Mouse (Mus musculus) left cerebral cortex, postnatal 36 days (tissue): ENCODE measurements at regions not wholly inside any gene's neighbourhood (a gene's known extent, or its start where the extent isn't known, plus 50 kb on each side); places are given as distances from the start of the nearest gene placed in this dataset.
A peak's percentile ranks its signal among the peaks of the same experiment; 100 is the strongest.

Source experiments
- DNase-seq, 2 experiments: peaks; one replicate each; pipeline ENCODE4 v3.0.0; 2021 to 2022; ENCODE audit warnings: low spot score in 2 of 2, mixed read lengths in 1 of 2
- intact Hi-C: fragments of 180-260 bp; cut with DNase I; formaldehyde crosslinking; loops from one replicate; pipeline ENCODE4 v1.15.1; 2025

DNA sequence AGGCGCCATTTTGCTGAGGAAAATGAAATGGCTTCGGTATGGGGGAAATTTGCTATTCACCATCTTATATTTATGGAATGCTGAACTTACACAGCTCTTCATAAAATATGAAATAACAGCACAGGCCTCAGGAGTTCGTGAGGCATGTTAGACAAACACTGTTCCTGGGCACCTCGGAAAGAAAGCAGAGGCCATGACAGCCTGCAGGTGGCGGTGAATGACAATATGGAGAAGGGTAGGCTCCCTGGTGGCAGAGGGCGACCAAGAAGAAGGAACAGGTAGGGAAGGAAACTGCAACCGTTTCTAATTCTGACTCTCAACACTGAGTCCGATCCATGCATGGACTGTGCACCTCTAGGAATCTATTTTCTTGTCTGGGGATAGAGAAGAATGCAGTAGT lies 553.6 kb upstream of the Tmpo start:
- intact Hi-C loops, result no loop called here
- no peak for DNase-seq

DNA sequence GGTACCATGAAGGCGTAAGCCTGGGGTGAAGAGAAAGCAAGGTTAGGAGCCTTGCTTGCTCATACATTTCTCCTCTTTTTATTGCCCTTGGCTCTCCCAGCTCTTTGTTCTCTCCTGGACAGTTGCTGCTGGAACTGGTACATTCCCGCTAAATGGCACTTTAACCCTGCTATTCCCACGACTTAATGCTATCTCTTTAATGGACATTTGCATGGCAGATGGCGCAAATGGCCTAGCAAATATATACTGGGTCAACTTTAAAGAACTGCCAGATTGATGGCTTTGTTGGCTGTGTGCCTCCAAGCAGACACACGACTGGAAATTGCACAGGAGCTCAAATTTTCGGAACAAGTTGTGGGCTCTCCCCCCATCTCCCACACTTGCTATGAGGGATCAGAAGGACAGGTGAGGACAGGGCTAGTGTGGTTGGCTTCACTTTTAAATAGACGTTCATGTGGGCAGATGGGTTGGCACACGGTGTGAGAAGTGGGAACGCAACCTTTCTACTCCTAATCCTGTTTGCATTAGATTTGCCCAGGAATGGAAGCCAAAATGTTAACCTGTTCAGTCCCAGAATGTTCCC lies 551.0 kb upstream of the Tmpo start:
- DNase-seq, result no peak
- intact Hi-C loops, result no loop called here

DNA sequence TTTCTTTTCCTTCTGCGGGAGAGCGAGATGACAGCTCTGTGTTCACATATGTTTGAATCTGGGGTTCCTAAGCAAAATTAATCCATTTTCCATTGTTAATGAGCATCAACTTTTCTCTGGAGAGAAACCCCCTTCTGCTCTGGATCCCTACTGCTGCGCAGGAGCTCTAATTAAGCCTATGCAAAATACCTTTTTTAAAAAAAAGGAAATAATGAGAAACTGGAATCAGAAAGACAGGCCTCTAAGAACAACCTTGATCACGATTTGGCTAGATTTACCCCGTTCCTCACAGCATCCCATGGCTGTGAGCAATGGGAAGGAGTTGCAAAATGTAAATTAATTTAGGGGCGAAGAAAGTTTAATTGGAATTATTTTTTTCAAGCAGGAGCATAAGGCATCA lies 548.9 kb upstream of the Tmpo start:
- DNase-seq, result no peak
- intact Hi-C loops, result no loop called here

DNA sequence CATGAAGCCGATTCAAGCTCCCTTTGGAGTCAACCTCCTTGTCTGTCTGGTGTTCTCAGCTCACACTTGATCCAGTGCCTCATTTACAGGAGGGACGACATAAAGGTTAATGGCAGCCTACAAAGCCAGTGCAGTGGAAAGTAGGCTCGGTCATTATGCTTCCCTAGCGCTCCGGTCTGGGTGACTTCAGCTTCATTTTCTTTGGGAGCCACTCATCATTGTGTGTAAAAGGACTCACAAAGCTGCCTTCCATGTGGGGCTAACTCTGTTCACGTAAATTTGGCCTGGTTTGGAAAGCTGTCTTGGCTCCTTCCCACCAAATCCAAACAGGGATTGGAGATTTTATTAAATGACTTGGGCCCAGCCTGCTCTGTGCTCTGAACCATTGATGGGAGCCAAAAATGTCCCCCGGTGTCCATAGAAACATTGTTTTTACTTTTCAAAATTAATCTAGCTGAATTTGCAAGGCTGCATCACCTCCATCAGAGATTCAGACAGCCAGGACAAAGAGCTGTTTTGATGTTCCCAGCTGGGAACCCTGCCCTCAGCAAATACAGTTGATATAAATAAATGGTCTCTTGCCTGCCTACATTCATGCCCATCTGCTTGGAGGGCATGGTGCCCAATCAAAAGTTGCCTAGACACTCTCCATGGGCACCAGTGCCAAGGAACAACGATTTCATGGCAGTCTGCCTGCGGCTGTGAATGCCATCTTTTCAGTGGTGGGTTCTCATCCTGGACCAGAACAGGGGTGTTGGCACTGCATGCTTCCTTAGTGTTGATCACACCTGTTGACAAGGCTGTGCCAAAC lies 538.7 kb upstream of the Tmpo start:
- DNase-seq, result peak; percentile 52
- intact Hi-C loops, result no loop called here

- no peak for DNase-seq
- intact Hi-C loops, result no loop called here
Observed at GRCm38 (mm10) chr10:91716604-91717003, 535.5 kb upstream of the Tmpo start.

DNA sequence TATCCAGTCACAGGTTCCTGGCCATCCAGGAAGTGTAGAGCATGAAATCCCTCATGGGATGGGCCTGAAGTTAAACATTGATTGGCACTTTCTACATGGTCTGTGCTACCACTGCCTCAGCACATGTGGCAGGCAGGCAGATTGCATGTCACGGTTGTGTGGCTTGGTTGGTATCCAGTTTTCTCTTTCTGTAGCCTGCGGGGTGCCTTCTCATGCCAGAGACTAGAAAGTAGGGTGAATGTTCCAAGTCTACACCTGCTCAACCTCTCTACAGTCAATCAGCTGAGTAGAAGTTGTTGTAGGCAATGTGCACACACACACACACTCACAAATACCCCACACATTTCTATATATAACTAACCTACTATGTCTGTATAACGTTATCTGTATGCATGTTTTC lies 533.5 kb upstream of the Tmpo start:
- intact Hi-C loops, result no loop called here
- no peak for DNase-seq

GRCm38 (mm10) chr10:91713529-91713928 lies 532.4 kb upstream of the Tmpo start:
- intact Hi-C loops, result no loop called here

GRCm38 (mm10) chr10:91706816-91707215 lies 525.7 kb upstream of the Tmpo start:
- intact Hi-C loops, result no loop called here
- no peak for DNase-seq

More at GRCm38 (mm10) chr10:91713529-91713928, 532.4 kb upstream of the Tmpo start:
- no peak for DNase-seq

DNA sequence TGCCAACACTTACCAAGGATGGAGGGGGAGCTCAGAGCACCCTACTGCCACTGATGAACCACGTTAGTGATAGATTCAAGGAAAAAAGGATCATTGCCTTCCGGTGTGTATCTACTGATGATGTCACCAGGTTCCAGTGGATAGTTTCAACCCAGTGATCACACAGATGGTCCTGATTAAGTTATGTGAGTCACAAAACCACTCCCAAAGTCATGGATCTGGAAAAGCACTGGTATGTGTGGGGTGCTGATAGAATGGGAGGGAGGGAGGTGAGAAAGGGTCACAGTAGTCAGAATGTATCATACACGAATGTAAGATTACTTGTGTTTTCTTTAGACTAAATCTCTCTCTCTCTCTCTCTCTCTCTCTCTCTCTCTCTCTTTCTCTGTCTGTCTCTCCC lies 523.6 kb upstream of the Tmpo start:
- intact Hi-C loops, result no loop called here
- DNase-seq, result no peak

- intact Hi-C loops, result no loop called here
- DNase-seq, result no peak
Observed at GRCm38 (mm10) chr10:91701822-91702221, 520.7 kb upstream of the Tmpo start.

DNA sequence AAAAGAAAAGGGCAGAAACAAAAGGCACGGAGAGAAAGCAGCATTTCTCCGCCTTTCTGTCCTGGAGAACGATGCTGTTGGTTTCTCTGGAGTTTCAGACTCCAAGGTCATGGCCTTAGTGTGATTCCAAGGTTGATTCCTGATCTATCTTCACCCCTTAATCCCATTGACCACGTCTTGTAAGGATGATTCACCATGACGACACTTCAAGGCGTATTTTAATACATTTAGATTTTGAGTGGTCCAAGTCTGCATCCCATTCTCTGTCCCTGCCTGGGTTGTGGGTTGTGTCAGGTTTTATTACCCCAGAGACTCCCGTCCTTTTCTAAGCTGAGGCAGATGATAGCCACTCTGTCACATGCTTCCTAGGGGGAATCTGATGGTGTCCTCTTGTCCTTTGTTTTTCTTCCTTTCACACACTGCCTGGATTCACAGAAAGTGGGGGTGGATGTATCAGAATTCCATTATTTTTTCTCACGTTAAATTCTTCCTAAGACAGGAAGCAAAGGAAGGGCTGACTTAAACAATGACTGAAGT lies 505.0 kb upstream of the Tmpo start:
- DNase-seq, result no peak
- intact Hi-C loops, result no loop called here

DNA sequence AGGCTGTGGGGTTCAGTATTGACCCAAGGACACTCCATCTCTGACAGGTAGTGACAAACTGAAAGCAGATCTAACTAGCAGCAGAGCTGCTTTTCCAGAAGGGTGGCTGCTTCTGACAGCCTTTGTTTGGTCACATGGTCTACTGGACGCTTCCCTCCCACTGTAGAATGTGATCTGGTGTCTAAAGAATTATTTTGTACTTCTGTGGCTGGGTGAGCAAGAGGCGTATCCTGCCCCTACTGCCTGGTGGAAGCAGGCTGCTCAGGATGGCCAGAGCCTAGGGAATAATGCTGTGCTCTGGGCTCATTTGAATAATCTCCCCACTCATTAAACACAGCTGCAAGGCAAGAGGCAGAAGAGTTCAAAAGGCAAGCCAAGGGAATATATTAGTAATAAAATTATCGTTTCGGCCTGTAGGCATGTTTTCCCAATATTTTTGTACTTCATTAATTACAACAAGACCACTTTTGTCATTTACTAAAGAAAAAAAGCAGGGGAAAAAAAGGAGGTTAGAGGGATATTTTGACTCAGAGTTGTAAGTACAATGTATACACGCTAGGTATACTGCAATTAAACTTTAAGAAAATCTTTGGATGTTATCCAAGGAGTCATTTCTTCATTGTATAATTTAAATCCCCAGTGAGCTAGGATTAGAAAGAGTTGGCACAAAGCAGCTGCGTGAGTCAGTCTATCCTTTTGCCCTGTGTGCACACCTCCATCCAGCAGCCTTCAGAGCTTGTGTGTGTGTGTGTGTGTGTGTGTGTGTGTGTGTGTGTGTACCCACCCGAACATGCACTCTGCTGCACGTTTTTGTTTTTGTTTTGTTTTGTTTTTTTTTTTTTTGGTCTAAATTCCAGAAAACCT lies 504.3 kb upstream of the Tmpo start:
- intact Hi-C loops, result no loop called here
- no peak for DNase-seq

- intact Hi-C loops, result no loop called here
- no peak for DNase-seq
Observed at GRCm38 (mm10) chr10:91679641-91680040, 498.5 kb upstream of the Tmpo start.

DNA sequence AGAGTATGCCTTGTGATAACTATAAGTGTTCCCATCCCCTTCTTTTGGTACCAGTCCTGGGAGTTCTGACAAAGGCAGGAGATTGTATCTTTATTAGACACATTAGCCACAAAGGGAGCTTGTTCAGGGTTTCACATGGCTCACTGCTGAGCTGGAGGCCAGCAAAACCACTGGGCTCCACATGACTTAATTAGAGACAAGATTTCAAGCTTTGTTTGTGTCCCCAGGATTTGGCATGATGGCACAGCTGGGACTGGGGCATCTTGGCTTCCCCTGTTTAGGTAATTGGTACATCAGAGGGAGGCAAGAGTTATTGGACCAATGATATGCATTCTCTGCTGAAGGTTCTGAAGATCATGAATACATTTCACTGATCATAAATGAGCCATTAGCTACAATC lies 456.8 kb upstream of the Tmpo start:
- intact Hi-C loops, result no loop called here

GRCm38 (mm10) chr10:91628672-91629071 lies 447.6 kb upstream of the Tmpo start:
- no peak for DNase-seq

More for the DNA sequence above, 456.8 kb upstream of the Tmpo start:
- no peak for DNase-seq

DNA sequence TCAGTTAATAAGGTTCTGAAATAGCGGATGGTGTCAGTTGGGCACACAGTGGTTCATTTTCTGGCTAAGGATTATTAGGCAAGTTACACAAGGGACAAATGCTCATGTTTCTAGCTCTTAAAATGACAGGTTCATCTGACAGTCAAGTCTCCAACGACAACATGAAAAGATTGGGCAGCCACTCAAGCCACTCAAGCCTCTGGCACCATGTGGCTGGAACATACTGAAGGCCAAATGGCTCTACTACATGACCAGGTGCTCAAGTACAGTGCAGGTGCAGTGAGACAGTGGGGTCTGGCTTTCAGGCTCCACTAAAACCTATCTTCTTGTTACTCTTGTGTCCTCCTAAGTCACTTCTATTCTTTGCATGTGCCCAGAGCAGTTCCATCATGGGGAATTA lies 441.2 kb upstream of the Tmpo start:
- DNase-seq, result no peak
- intact Hi-C loops, result no loop called here

More at GRCm38 (mm10) chr10:91628672-91629071, 447.6 kb upstream of the Tmpo start:
- intact Hi-C loops, result no loop called here

DNA sequence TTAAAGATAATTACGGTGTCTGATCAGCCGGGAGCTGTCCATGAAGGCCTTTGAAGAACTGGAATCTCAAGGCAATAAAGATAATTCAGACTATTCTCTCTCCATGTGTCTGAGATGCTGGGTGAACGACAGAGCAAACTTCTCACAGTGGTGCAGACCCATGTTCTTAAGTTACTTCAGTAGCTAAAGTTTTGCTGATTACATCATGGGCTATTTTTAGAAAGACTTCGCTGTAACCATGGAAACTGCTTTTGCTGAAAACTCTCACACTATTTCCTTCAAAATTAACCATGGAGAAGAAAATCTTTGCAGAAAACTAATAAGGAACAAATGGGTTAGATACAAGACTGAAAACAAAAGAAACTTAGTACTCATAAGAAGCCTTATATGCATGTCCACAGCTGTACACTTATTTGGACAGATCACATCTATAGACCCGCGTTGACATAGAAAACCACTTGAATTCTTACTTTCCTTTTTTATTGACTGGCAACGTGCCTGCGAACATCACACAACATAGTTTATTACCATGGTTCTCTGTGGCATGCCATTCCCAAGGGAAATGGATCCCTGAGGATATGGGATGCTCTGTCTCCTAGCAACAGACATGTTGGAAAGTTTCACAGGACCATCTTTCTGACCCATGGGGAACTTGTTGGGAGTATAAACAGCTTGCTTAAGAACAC lies 432.8 kb upstream of the Tmpo start:
- intact Hi-C loops, result no loop called here
- DNase-seq, result no peak

DNA sequence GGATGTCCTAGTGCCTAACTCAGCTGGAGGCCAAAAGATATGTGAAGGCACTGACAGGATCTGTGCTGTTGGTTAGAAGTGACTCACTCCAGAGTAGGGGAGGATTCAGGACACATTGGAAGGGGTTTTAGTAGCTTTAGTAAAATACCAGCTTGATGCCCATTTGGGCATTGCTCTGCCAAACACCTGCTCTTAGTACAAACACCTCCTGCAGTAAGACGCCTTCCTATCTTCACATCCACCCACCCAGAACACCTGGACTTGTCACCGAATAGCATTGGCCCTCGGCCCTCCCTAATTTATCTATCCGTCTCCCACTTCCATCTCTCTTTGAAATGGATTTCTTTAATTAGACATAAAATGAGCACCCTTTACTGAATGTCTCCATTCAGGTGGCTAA lies 430.9 kb upstream of the Tmpo start:
- intact Hi-C loops, result no loop called here
- peak; percentile 29 to 44 for DNase-seq

DNA sequence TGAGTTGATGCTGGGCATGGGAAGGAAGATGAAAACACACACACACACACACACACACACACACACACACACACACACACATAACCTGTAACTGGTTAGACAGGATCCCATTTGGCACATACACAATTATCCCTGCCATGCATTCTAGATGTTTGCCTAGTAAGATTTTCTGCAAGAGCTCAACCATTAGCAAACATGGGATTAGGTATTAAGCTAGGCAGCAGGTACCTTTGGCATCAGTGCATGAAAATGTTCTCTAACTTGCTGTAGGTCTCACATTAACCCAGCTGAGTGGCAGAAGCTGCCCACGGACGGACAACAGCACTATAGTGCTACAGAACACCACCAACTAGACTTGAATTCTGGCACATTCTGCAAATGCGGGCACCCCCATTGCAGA lies 413.8 kb upstream of the Tmpo start:
- DNase-seq, result no peak
- intact Hi-C loops, result no loop called here

DNA sequence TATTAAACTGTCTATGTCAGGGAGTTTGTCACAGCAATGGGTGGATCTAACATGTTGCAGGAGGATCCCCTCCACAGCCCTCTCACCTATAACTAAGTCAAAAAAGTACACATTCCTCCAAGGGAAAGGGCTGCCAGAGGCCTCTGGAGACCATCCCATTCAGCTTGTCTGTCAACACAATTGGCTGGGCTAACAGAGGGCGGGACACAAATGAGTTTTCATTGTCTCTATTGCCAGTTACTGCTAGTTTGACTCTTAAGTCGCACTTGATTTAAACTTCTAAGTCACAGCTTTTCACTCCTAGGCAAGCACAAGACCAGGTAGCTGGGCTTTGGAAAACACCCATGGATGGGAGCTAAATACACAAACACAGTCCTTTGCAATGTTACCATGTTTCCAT lies 412.3 kb upstream of the Tmpo start:
- no peak for DNase-seq
- intact Hi-C loops, result no loop called here
